Mouse (Mus musculus): ENCODE results near the gene Mto1. TPM values are rescaled to one million over a fixed set of nuclear protein-coding genes. Genes with fewer than 3 reads are reported as not detected.
"Not testable (repeated sequence)": the region's sequence is repeated elsewhere in the genome, so short reads cannot be mapped to it uniquely, and the experiment has no call there.

Mto1 gene
- polyA plus RNA-seq, 1 experiment from 2014 or later: 27.1 TPM

DNA sequence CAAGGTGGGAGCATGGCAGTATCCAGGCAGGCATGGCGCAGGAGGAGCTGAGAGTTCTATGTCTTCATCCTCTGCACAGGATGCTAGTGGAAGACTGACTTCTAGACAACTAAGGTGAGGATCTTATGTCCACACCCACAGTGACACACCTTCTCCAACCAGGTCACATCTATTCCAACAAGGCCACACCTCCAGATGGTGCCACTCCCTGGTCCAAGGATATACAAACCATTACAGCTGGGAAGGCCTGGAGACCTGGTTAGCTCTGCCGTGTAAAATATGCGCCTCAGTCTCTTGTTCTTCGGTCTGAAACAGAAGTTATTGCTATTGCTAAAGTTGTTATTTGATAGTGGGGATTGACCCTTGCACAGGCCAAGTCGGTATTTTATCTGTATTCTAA, 40.0 kb downstream of the Mto1 start:
- not testable (repeated sequence) for H3K4me2 ChIP-seq (replicated peaks; ENCODE audit: low read depth, low read length); ATAC-seq (ENCODE audit: insufficient number of reproducible peaks, insufficient read depth, low FRiP score, low read depth)
- WGBS: 91% methylated on average over 5 of the region's 5 CpGs

DNA sequence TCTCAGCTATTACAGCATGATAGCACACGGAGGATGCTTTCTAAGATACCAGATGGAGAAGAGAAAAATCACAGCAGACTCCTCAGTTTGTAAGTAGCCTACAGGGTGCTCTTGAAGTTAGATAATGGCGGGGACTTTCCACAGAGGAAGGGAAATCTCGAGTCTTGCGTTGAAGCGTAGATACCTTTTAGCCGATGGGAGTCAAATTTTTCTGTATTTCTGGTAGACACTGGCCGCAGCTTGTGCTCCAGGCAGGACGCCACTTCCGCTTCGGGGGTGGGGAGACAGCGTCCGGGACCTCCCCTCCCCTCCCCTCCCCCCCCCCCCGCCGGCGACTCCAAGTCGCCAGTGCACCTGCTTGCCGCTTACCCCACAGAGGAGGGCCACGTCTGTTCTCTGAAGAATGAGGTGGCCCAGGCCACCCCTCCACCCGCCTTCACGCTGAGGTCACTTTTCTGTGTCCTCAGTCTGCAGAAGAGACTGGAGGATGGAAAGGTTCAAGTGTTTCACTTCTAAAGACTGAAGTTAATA, 40.9 kb downstream of the Mto1 start, which contains the start of gene Eef1a1:
Gene Eef1a1 (minus strand): TSS at position 262 of the 531 bp plus-strand sequence.
- Histone ChIP-seq H3K4me3 (ENCODE audit: low read depth, low read length) (peak within 1 kb of the TSS; percentile 39), H3K36me3 (ENCODE audit: control insufficient read depth, insufficient read depth, low read length) (no peaks in the 10 kb centered on the region), H3K9me3 (ENCODE audit: control insufficient read depth, low read depth, low read length) (no peaks in the 10 kb centered on the region), H3K9ac (replicated peaks; ENCODE audit: low read depth, low read length) (peak within 1 kb of the TSS; percentile 33), H3K27me3 (ENCODE audit: control insufficient read depth, insufficient read depth, low read length) (no peaks in the 10 kb centered on the region), H3K27ac (ENCODE audit: low read length) (peak within 1 kb of the TSS; percentile 74; the same call in 1 of the 2 replicates), H3K4me2 (replicated peaks; ENCODE audit: low read depth, low read length) (peak within 1 kb of the TSS; percentile 60), H3K4me1 (ENCODE audit: control insufficient read depth, insufficient read depth, low read length) (no peaks in the 10 kb centered on the region)
- WGBS: 2% methylated on average over 16 of the region's 20 CpGs
- peak; percentile 57; the same call in 1 of the 2 replicates for ATAC-seq (ENCODE audit: insufficient number of reproducible peaks, insufficient read depth, low FRiP score, low read depth)

More for the DNA sequence above, 40.0 kb downstream of the Mto1 start:
- H3K36me3 ChIP-seq (ENCODE audit: control insufficient read depth, insufficient read depth, low read length); H3K4me1 ChIP-seq (ENCODE audit: control insufficient read depth, insufficient read depth, low read length); H3K27ac ChIP-seq (ENCODE audit: low read length); H3K4me3 ChIP-seq (ENCODE audit: low read depth, low read length); H3K9ac ChIP-seq (replicated peaks; ENCODE audit: low read depth, low read length); H3K27me3 ChIP-seq (ENCODE audit: control insufficient read depth, insufficient read depth, low read length); H3K9me3 ChIP-seq (ENCODE audit: control insufficient read depth, low read depth, low read length): not testable (repeated sequence)

- no peaks in the 10 kb centered on the region for H3K9me3 ChIP-seq (ENCODE audit: control insufficient read depth, low read depth, low read length)
- H3K4me3 ChIP-seq (ENCODE audit: low read depth, low read length): no peak overlapping the region
- no peaks in the 10 kb centered on the region for H3K4me1 ChIP-seq (ENCODE audit: control insufficient read depth, insufficient read depth, low read length)
- no peak for ATAC-seq (ENCODE audit: insufficient number of reproducible peaks, insufficient read depth, low FRiP score, low read depth)
- WGBS: 65% methylated on average over 3 of the region's 3 CpGs
- no peaks in the 10 kb centered on the region for H3K36me3 ChIP-seq (ENCODE audit: control insufficient read depth, insufficient read depth, low read length)
- H3K4me2 ChIP-seq (replicated peaks; ENCODE audit: low read depth, low read length): no peak overlapping the region
- H3K9ac ChIP-seq (replicated peaks; ENCODE audit: low read depth, low read length): no peak overlapping the region
- no peak overlapping the region for H3K27ac ChIP-seq (ENCODE audit: low read length)
- H3K27me3 ChIP-seq (ENCODE audit: control insufficient read depth, insufficient read depth, low read length): no peaks in the 10 kb centered on the region
Observed at GRCm38 (mm10) chr9:78491169-78491568, 43.2 kb downstream of the Mto1 start.

DNA sequence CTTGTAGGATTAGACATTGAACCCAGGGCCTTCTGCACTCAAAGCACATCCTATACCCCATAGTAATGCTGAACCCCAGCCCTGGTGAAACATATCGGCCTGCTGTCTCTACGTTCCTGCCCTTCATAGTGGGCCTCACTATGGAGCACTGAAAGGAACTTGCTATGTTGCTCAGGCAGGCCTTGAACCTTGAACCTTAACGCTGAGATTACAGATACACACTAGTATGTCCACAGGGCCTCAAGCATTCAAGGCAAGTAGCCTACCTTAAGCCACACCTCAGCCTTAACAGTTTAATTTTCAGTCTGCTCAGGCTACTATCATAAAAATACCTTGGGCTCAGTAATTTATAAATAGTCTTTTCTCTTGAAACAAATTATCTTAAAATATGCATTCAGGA, 44.2 kb downstream of the Mto1 start:
- Histone ChIP-seq H3K27me3 (ENCODE audit: control insufficient read depth, insufficient read depth, low read length) (no peaks in the 10 kb centered on the region), H3K4me3 (ENCODE audit: low read depth, low read length) (no peak overlapping the region), H3K27ac (ENCODE audit: low read length) (no peak overlapping the region), H3K9me3 (ENCODE audit: control insufficient read depth, low read depth, low read length) (no peaks in the 10 kb centered on the region), H3K36me3 (ENCODE audit: control insufficient read depth, insufficient read depth, low read length) (no peaks in the 10 kb centered on the region), H3K9ac (replicated peaks; ENCODE audit: low read depth, low read length) (no peak overlapping the region), H3K4me1 (ENCODE audit: control insufficient read depth, insufficient read depth, low read length) (no peaks in the 10 kb centered on the region), H3K4me2 (replicated peaks; ENCODE audit: low read depth, low read length) (no peak overlapping the region)
- 89% methylated on average over 3 of the region's 3 CpGs for WGBS
- ATAC-seq (ENCODE audit: insufficient number of reproducible peaks, insufficient read depth, low FRiP score, low read depth): no peak

DNA sequence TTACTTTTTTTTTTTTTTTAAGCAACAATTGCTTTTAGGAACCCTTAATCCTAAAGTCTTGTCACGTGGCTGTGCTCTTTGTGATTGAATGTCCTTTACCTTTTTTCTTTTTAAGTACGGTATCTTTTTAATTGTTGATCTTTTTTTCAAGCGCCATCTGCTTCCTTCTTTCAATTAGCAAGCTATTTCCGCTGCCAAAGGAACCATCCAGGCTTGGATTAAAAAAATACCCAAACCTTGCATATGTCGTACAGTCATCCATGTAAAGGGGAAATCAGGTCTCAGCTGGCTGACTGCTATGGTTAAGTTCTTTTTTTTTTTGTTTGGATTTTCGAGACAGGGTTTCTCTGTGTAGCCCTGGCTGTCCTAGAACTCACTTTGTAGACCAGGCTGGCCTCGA, 45.2 kb downstream of the Mto1 start:
- no peak for ATAC-seq (ENCODE audit: insufficient number of reproducible peaks, insufficient read depth, low FRiP score, low read depth)
- H3K4me2 ChIP-seq (replicated peaks; ENCODE audit: low read depth, low read length): no peak overlapping the region
- H3K4me3 ChIP-seq (ENCODE audit: low read depth, low read length): no peak overlapping the region
- WGBS: 87% methylated on average over 7 of the region's 7 CpGs
- H3K27ac ChIP-seq (ENCODE audit: low read length): no peak overlapping the region
- H3K4me1 ChIP-seq (ENCODE audit: control insufficient read depth, insufficient read depth, low read length): no peaks in the 10 kb centered on the region
- no peak overlapping the region for H3K9ac ChIP-seq (replicated peaks; ENCODE audit: low read depth, low read length)
- H3K36me3 ChIP-seq (ENCODE audit: control insufficient read depth, insufficient read depth, low read length): no peaks in the 10 kb centered on the region
- H3K9me3 ChIP-seq (ENCODE audit: control insufficient read depth, low read depth, low read length): no peaks in the 10 kb centered on the region
- H3K27me3 ChIP-seq (ENCODE audit: control insufficient read depth, insufficient read depth, low read length): no peaks in the 10 kb centered on the region

GRCm38 (mm10) chr9:78500386-78500785, 52.4 kb downstream of the Mto1 start:
- H3K4me3 ChIP-seq (ENCODE audit: low read depth, low read length): no peak overlapping the region
- peaks cover 5% of the 10 kb centered on the region for H3K4me1 ChIP-seq (ENCODE audit: control insufficient read depth, insufficient read depth, low read length)
- 47% methylated on average over 3 of the region's 3 CpGs for WGBS
- H3K9ac ChIP-seq (replicated peaks; ENCODE audit: low read depth, low read length): no peak overlapping the region
- no peaks in the 10 kb centered on the region for H3K27me3 ChIP-seq (ENCODE audit: control insufficient read depth, insufficient read depth, low read length)
- ATAC-seq (ENCODE audit: insufficient number of reproducible peaks, insufficient read depth, low FRiP score, low read depth): no peak
- no peaks in the 10 kb centered on the region for H3K9me3 ChIP-seq (ENCODE audit: control insufficient read depth, low read depth, low read length)
- no peaks in the 10 kb centered on the region for H3K36me3 ChIP-seq (ENCODE audit: control insufficient read depth, insufficient read depth, low read length)
- no peak overlapping the region for H3K27ac ChIP-seq (ENCODE audit: low read length)
- no peak overlapping the region for H3K4me2 ChIP-seq (replicated peaks; ENCODE audit: low read depth, low read length)

DNA sequence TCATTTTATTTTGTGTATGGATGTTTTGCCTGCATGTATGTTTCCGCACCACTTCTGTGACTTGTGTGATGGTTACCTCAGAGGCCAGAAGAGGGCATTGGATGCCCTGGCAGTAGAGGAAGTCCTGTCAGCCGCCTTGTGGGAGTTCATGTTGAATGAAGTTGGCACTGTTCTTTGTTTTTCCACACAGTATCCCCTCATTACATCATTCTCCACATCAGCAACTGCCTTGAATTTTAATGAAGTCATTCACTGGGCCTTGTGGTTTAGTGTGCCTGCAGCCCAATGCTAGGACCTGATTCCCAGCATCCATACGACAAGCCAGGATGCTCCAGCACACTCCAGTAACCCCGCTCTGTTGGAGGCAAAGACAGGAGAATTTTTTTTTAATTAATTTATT, 53.3 kb downstream of the Mto1 start:
- no peaks in the 10 kb centered on the region for H3K9me3 ChIP-seq (ENCODE audit: control insufficient read depth, low read depth, low read length)
- H3K27me3 ChIP-seq (ENCODE audit: control insufficient read depth, insufficient read depth, low read length): no peaks in the 10 kb centered on the region
- no peak overlapping the region for H3K27ac ChIP-seq (ENCODE audit: low read length)
- no peak overlapping the region for H3K4me3 ChIP-seq (ENCODE audit: low read depth, low read length)
- no peak overlapping the region for H3K4me2 ChIP-seq (replicated peaks; ENCODE audit: low read depth, low read length)
- peaks cover 5% of the 10 kb centered on the region for H3K4me1 ChIP-seq (ENCODE audit: control insufficient read depth, insufficient read depth, low read length)
- no peaks in the 10 kb centered on the region for H3K36me3 ChIP-seq (ENCODE audit: control insufficient read depth, insufficient read depth, low read length)
- 87% methylated on average over 4 of the region's 4 CpGs for WGBS
- no peak for ATAC-seq (ENCODE audit: insufficient number of reproducible peaks, insufficient read depth, low FRiP score, low read depth)
- H3K9ac ChIP-seq (replicated peaks; ENCODE audit: low read depth, low read length): no peak overlapping the region

GRCm38 (mm10) chr9:78503223-78504079, 55.4 kb downstream of the Mto1 start:
- no peak overlapping the region for H3K4me3 ChIP-seq (ENCODE audit: low read depth, low read length)
- H3K4me2 ChIP-seq (replicated peaks; ENCODE audit: low read depth, low read length): no peak overlapping the region
- no peak overlapping the region for H3K9ac ChIP-seq (replicated peaks; ENCODE audit: low read depth, low read length)
- H3K9me3 ChIP-seq (ENCODE audit: control insufficient read depth, low read depth, low read length): no peaks in the 10 kb centered on the region
- no peaks in the 10 kb centered on the region for H3K27me3 ChIP-seq (ENCODE audit: control insufficient read depth, insufficient read depth, low read length)
- peaks cover 5% of the 10 kb centered on the region for H3K4me1 ChIP-seq (ENCODE audit: control insufficient read depth, insufficient read depth, low read length)
- no peaks in the 10 kb centered on the region for H3K36me3 ChIP-seq (ENCODE audit: control insufficient read depth, insufficient read depth, low read length)
- ATAC-seq (ENCODE audit: insufficient number of reproducible peaks, insufficient read depth, low FRiP score, low read depth): no peak
- no peak overlapping the region for H3K27ac ChIP-seq (ENCODE audit: low read length)
- 13% methylated on average over 6 of the region's 6 CpGs for WGBS
